Mouse (Mus musculus): ENCODE results near the gene Eef1e1. TPM values are rescaled to one million over a fixed set of nuclear protein-coding genes. Genes with fewer than 3 reads are reported as not detected.

Gene Eef1e1
- polyA plus RNA-seq, 1 experiment from 2014 or later: 41.9 TPM

- Histone ChIP-seq H3K9me3 (replicated peaks) (no peaks in the 10 kb centered on the region), H3K9ac (no peak overlapping the region), H3K27me3 (no peaks in the 10 kb centered on the region), H3K36me3 (replicated peaks) (peaks cover 14% of the 10 kb centered on the region; the same call in 1 of the 2 replicates), H3K4me3 (replicated peaks) (no peak overlapping the region), H3K4me2 (no peak overlapping the region), H3K27ac (replicated peaks) (no peak overlapping the region), H3K4me1 (replicated peaks) (peaks cover 22% of the 10 kb centered on the region)
- WGBS (ENCODE audit: insufficient replicate concordance): 74% methylated on average over 6 of the region's 6 CpGs
- ATAC-seq (ENCODE audit: insufficient read depth): no peak
Measured at GRCm38 (mm10) chr13:38605353-38605752, 53.5 kb downstream of the Eef1e1 start.

GRCm38 (mm10) chr13:38602966-38603365 lies 55.9 kb downstream of the Eef1e1 start:
- Histone ChIP-seq H3K36me3 (replicated peaks) (peaks cover 14% of the 10 kb centered on the region; the same call in 1 of the 2 replicates), H3K4me2 (no peak overlapping the region), H3K27me3 (no peaks in the 10 kb centered on the region), H3K9me3 (replicated peaks) (no peaks in the 10 kb centered on the region), H3K9ac (no peak overlapping the region), H3K27ac (replicated peaks) (no peak overlapping the region), H3K4me1 (replicated peaks) (peaks cover 23% of the 10 kb centered on the region), H3K4me3 (replicated peaks) (no peak overlapping the region)
- no peak for ATAC-seq (ENCODE audit: insufficient read depth)
- 81% methylated on average over 13 of the region's 13 CpGs for WGBS (ENCODE audit: insufficient replicate concordance)

- H3K4me1 ChIP-seq (replicated peaks): peaks cover 21% of the 10 kb centered on the region
- no peak overlapping the region for H3K4me3 ChIP-seq (replicated peaks)
- H3K9ac ChIP-seq: no peak overlapping the region
- H3K27ac ChIP-seq (replicated peaks): no peak overlapping the region
- H3K9me3 ChIP-seq (replicated peaks): no peaks in the 10 kb centered on the region
- peaks cover 14% of the 10 kb centered on the region; the same call in 1 of the 2 replicates for H3K36me3 ChIP-seq (replicated peaks)
- no peak for ATAC-seq (ENCODE audit: insufficient read depth)
- 81% methylated on average over 17 of the region's 17 CpGs for WGBS (ENCODE audit: insufficient replicate concordance)
- no peaks in the 10 kb centered on the region for H3K27me3 ChIP-seq
- H3K4me2 ChIP-seq: no peak overlapping the region
Measured at GRCm38 (mm10) chr13:38602243-38602832, 56.5 kb downstream of the Eef1e1 start.

- no peak overlapping the region for H3K9ac ChIP-seq
- H3K27me3 ChIP-seq: no peaks in the 10 kb centered on the region
- no peak for ATAC-seq (ENCODE audit: insufficient read depth)
- H3K4me1 ChIP-seq (replicated peaks): peaks cover 8% of the 10 kb centered on the region
- no peak overlapping the region for H3K4me3 ChIP-seq (replicated peaks)
- H3K27ac ChIP-seq (replicated peaks): no peak overlapping the region
- H3K36me3 ChIP-seq (replicated peaks): peaks cover 14% of the 10 kb centered on the region; the same call in 1 of the 2 replicates
- 78% methylated on average over 11 of the region's 11 CpGs for WGBS (ENCODE audit: insufficient replicate concordance)
- H3K9me3 ChIP-seq (replicated peaks): no peaks in the 10 kb centered on the region
- no peak overlapping the region for H3K4me2 ChIP-seq
Measured at GRCm38 (mm10) chr13:38600811-38601210, 58.0 kb downstream of the Eef1e1 start.

GRCm38 (mm10) chr13:38597076-38597475 lies 61.8 kb downstream of the Eef1e1 start:
- peaks cover 8% of the 10 kb centered on the region for H3K4me1 ChIP-seq (replicated peaks)
- no peak overlapping the region for H3K9ac ChIP-seq
- H3K27ac ChIP-seq (replicated peaks): no peak overlapping the region
- no peak overlapping the region for H3K4me3 ChIP-seq (replicated peaks)
- H3K36me3 ChIP-seq (replicated peaks): no peaks in the 10 kb centered on the region
- no peaks in the 10 kb centered on the region for H3K27me3 ChIP-seq
- WGBS (ENCODE audit: insufficient replicate concordance): 68% methylated on average over 3 of the region's 3 CpGs
- H3K9me3 ChIP-seq (replicated peaks): no peaks in the 10 kb centered on the region
- H3K4me2 ChIP-seq: no peak overlapping the region
- ATAC-seq (ENCODE audit: insufficient read depth): no peak

- Histone ChIP-seq H3K9me3 (replicated peaks) (no peaks in the 10 kb centered on the region), H3K4me1 (replicated peaks) (peaks cover 8% of the 10 kb centered on the region), H3K27me3 (0 out of 2 replicates have a peak, but pooled peaks cover 4% of the 10 kb centered on the region), H3K4me3 (replicated peaks) (no peak overlapping the region), H3K27ac (replicated peaks) (no peak overlapping the region), H3K4me2 (no peak overlapping the region), H3K9ac (no peak overlapping the region), H3K36me3 (replicated peaks) (no peaks in the 10 kb centered on the region)
- no peak for ATAC-seq (ENCODE audit: insufficient read depth)
- 71% methylated on average over 4 of the region's 4 CpGs for WGBS (ENCODE audit: insufficient replicate concordance)
Measured at GRCm38 (mm10) chr13:38596461-38596860, 62.4 kb downstream of the Eef1e1 start.

Other genes with a start within 250 kb of the Eef1e1 start
- gene Txndc5, start 130.2 kb downstream of the Eef1e1 start, polyA plus RNA-seq (2015; fragmentation: Nextera tagmentation; extraction: Ambion mirVana): 79.1 and 92.0 TPM in 2 replicates
- gene Bloc1s5, start 23.9 kb downstream of the Eef1e1 start, polyA plus RNA-seq (2015; fragmentation: Nextera tagmentation; extraction: Ambion mirVana): 10.3 and 10.5 TPM in 2 replicates